Mouse (Mus musculus) erythroblast, embryonic 14.5 days (primary cell): Measurements from ENCODE around the gene Slc10a7.

Experiments used
- GATA1 ChIP-seq: IDR thresholded peaks from 2 replicates; pipeline ENCODE4 v1.6.1; 2012; ENCODE audit warnings: low read length, inconsistent platforms, mixed read lengths
- TAL1 ChIP-seq: IDR thresholded peaks from 3 replicates; pipeline ENCODE4 v1.6.1; 2012; ENCODE audit warnings: low read length, inconsistent platforms, mixed read lengths

DNA sequence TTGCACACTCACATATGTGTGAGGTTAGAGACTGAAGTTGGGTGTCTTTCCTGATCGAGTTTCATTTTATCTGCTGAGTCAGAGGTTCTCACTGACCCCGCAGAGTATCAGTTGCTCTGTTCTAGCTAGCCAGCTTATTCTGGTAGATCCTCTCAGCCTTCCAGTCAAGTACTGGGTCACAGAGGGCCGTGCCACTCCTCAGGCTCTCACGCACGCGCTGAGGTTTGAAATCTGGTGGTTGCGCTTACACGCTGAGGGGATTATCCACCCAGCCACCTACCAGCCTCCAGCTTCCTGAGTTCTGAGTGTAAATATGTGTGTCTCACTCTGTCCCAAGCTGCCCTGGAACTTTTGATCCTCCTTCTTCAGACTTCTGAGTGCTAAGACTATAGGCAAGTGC, 59.0 kb downstream of the Slc10a7 start:
- no peak for TF ChIP-seq TAL1
- TF ChIP-seq GATA1 = no peak
